Mouse (Mus musculus) left cerebral cortex, adult 11 months (tissue): ENCODE results near the gene Crybg1.
A peak's percentile ranks its signal among the peaks of the same experiment; 100 is the strongest.

Source experiments
- DNase-seq: peaks from one replicate; pipeline ENCODE4 v3.0.0; 2022; ENCODE audit warnings: low spot score

Gene Crybg1

GRCm38 (mm10) chr10:44148337-44149317 lies at the start of gene Crybg1:
Gene Crybg1, minus strand, starts transcription at chr10:44148853.
- no peak for DNase-seq

- DNase-seq = no peak
Measured at GRCm38 (mm10) chr10:44177365-44177764, 28.7 kb upstream of the Crybg1 start.

- no peak for DNase-seq
Measured at GRCm38 (mm10) chr10:44176548-44176947, 27.9 kb upstream of the Crybg1 start.

- no peak for DNase-seq
Measured at GRCm38 (mm10) chr10:44176120-44176519, 27.5 kb upstream of the Crybg1 start.

- DNase-seq = no peak
Measured at GRCm38 (mm10) chr10:44170145-44170544, 21.5 kb upstream of the Crybg1 start.

GRCm38 (mm10) chr10:44167061-44167460 lies 18.4 kb upstream of the Crybg1 start:
- no peak for DNase-seq

GRCm38 (mm10) chr10:44164258-44164975 lies 15.8 kb upstream of the Crybg1 start:
- DNase-seq = no peak

GRCm38 (mm10) chr10:44163028-44163427 lies 14.4 kb upstream of the Crybg1 start:
- no peak for DNase-seq

- DNase-seq = peak; percentile 28
Measured at GRCm38 (mm10) chr10:44160150-44160549, 11.5 kb upstream of the Crybg1 start.

- DNase-seq = no peak
Measured at GRCm38 (mm10) chr10:44157489-44157888, 8.8 kb upstream of the Crybg1 start.

GRCm38 (mm10) chr10:44150501-44150900 lies 1.8 kb upstream of the Crybg1 start:
- no peak for DNase-seq

- no peak for DNase-seq
Measured at GRCm38 (mm10) chr10:44143401-44143800, 5.3 kb downstream of the Crybg1 start.

GRCm38 (mm10) chr10:44138137-44138855 lies 10.4 kb downstream of the Crybg1 start:
- no peak for DNase-seq

GRCm38 (mm10) chr10:44126047-44126446 lies 22.6 kb downstream of the Crybg1 start:
- DNase-seq = no peak

- no peak for DNase-seq
Measured at GRCm38 (mm10) chr10:44124400-44124933, 24.2 kb downstream of the Crybg1 start.

- no peak for DNase-seq
Measured at GRCm38 (mm10) chr10:44118616-44119015, 30.0 kb downstream of the Crybg1 start.

GRCm38 (mm10) chr10:44116796-44117195 lies 31.9 kb downstream of the Crybg1 start:
- no peak for DNase-seq

GRCm38 (mm10) chr10:44114611-44115010 lies 34.0 kb downstream of the Crybg1 start:
- DNase-seq = no peak

- no peak for DNase-seq
Measured at GRCm38 (mm10) chr10:44112005-44112675, 36.5 kb downstream of the Crybg1 start.

GRCm38 (mm10) chr10:44111168-44111567 lies 37.5 kb downstream of the Crybg1 start:
- no peak for DNase-seq

GRCm38 (mm10) chr10:44110460-44110859 lies 38.2 kb downstream of the Crybg1 start:
- DNase-seq = no peak
